Comparison of ENCODE assay signal across 9 mouse cellular contexts in genomic region chr8:69399181-69399955, GRCm38 (mm10). TPM values are rescaled to one million over a fixed set of nuclear protein-coding genes. Genes with fewer than 3 reads are reported as not detected.
DNase-seq lines count a peak whose midpoint lies in the region; ATAC-seq and TF ChIP-seq lines count a peak whose summit lies in the region.
"Had no signal": no experiment of that assay in that cellular context is flagged by ENCODE, and none has a peak within 500 bp of the region (broad histone marks: within the 10 kb centered on the region; RNA-seq: fewer than 3 reads in every experiment).

No protein-coding gene starts in this region.

- H3K9me3 ChIP-seq in hindbrain, postnatal 0 days (ENCODE audit: low read length), result no peaks in the 10 kb centered on the region
- H3K9me3 ChIP-seq in limb, embryonic 14.5 days (ENCODE audit: control insufficient read depth, low read length), result no peaks in the 10 kb centered on the region
- 0 out of 2 replicates have a peak, but pooled peaks cover 3% of the 10 kb centered on the region for H3K9me3 ChIP-seq in midbrain, embryonic 12.5 days

- H3K27me3 ChIP-seq in hindbrain, postnatal 0 days (ENCODE audit: insufficient read depth, low read length), result no peaks in the 10 kb centered on the region
- no peaks in the 10 kb centered on the region for H3K27me3 ChIP-seq in limb, embryonic 14.5 days (ENCODE audit: control insufficient read depth, insufficient read depth, low read length)
- H3K27me3 ChIP-seq in midbrain, embryonic 12.5 days, result no peaks in the 10 kb centered on the region

- no peak for TF ChIP-seq POLR2A in limb, embryonic 14.5 days (IDR thresholded peaks at IDR 0.05; ENCODE audit: borderline replicate concordance, extremely low read depth, insufficient read depth, insufficient read length)

- 0 out of 2 replicates have a peak, but pooled peaks cover under 1% of the 10 kb centered on the region for H3K4me1 ChIP-seq in hindbrain, postnatal 0 days (ENCODE audit: insufficient read depth, low read length)
- H3K4me1 ChIP-seq in limb, embryonic 14.5 days (ENCODE audit: control insufficient read depth, insufficient read depth, low read length), result 0 out of 2 replicates have a peak, but pooled peaks cover 6% of the 10 kb centered on the region
- H3K4me1 ChIP-seq in midbrain, embryonic 12.5 days, result peaks cover 4% of the 10 kb centered on the region; the same call in 1 of the 2 replicates

- H3K27ac ChIP-seq in hindbrain, postnatal 0 days, result peak overlapping the region; percentile 48; the same call in 1 of the 2 replicates
- H3K27ac ChIP-seq in limb, embryonic 14.5 days (replicated peaks; ENCODE audit: low read depth, low read length), result peak overlapping the region; percentile 38; the same call in 1 of the 2 replicates
- no peak overlapping the region for H3K27ac ChIP-seq in midbrain, embryonic 12.5 days (replicated peaks)

- peak overlapping the region; percentile 52 for H3K4me3 ChIP-seq in hindbrain, postnatal 0 days (ENCODE audit: low read length)
- peak overlapping the region; percentile 51 for H3K4me3 ChIP-seq in limb, embryonic 14.5 days (replicated peaks; ENCODE audit: low read length)
- H3K4me3 ChIP-seq in midbrain, embryonic 12.5 days, result peak overlapping the region; percentile 50

- WGBS in hindbrain, postnatal 0 days, result 11% methylated on average over 43 of the region's 43 CpGs
- whole genome bisulfite sequencing in limb, embryonic 14.5 days, result 10% methylated on average over 16 of the region's 43 CpGs
- 10% methylated on average over 43 of the region's 43 CpGs for WGBS in midbrain, embryonic 12.5 days

- H3K4me2 ChIP-seq in hindbrain, postnatal 0 days (ENCODE audit: low read depth, low read length), result peak overlapping the region; percentile 72
- peak overlapping the region; percentile 74 for H3K4me2 ChIP-seq in limb, embryonic 14.5 days (replicated peaks; ENCODE audit: low read depth, low read length, severe bottlenecking)
- H3K4me2 ChIP-seq in midbrain, embryonic 12.5 days (replicated peaks), result peak overlapping the region; percentile 67

- TF ChIP-seq CTCF in hindbrain, postnatal 0 days (IDR thresholded peaks at IDR 0.05; ENCODE audit: low read depth), result peak; percentile 23; the same call in 1 of the 2 replicates

- H3K9ac ChIP-seq in hindbrain, postnatal 0 days (replicated peaks; ENCODE audit: low read length), result peak overlapping the region; percentile 69
- peak overlapping the region; percentile 77 for H3K9ac ChIP-seq in limb, embryonic 14.5 days (ENCODE audit: low read depth, low read length, severe bottlenecking)
- H3K9ac ChIP-seq in midbrain, embryonic 12.5 days (replicated peaks), result peak overlapping the region; percentile 65

- DNase-seq in CD4-positive, CD25-positive, alpha-beta regulatory T cell, adult 2 months (ENCODE audit: low read depth, low spot score), result peak; percentile 41
- peak; percentile 30 to 45 for DNase-seq in cerebellum, postnatal 14 days
- peak; percentile 49 for DNase-seq in gastrocnemius, postnatal 25 days
- DNase-seq in hindbrain, postnatal 0 days (ENCODE audit: low spot score), result peak; percentile 53
- DNase-seq in limb, embryonic 14.5 days (ENCODE audit: low spot score), result peak; percentile 26
- peak; percentile 38 to 46 for DNase-seq in spleen, postnatal 36 days (ENCODE audit: low spot score in 2 of 2)

- ATAC-seq in CD4-positive, CD25-positive, alpha-beta regulatory T cell, adult 4 months, result no peak
- ATAC-seq in hindbrain, postnatal 0 days, result peak; percentile 54
- peak; percentile 28; the same call in 1 of the 2 replicates for ATAC-seq in limb, embryonic 14.5 days (ENCODE audit: low FRiP score, low read depth)
- ATAC-seq in midbrain, embryonic 12.5 days (ENCODE audit: low FRiP score, low read depth), result peak; percentile 42

- no peaks in the 10 kb centered on the region for H3K36me3 ChIP-seq in hindbrain, postnatal 0 days (ENCODE audit: insufficient read depth, low read length)
- no peaks in the 10 kb centered on the region for H3K36me3 ChIP-seq in limb, embryonic 14.5 days (ENCODE audit: control insufficient read depth, insufficient read depth, low read length)
- H3K36me3 ChIP-seq in midbrain, embryonic 12.5 days, result no peaks in the 10 kb centered on the region

RNA-seq across cellular contexts. Expression of gene Gm9495, which starts 54.0 kb away (rescaled TPM):
- not detected for polyA plus RNA-seq in CD4-positive, CD25-positive, alpha-beta regulatory T cell, adult 4 months (2017; shearing (Covaris generic))
- not detected for total RNA-seq in gastrocnemius, postnatal 25 days (2021)
- not detected in 2 replicates for total RNA-seq in hindbrain, postnatal 0 days (2014; rRNA removed)
- polyA plus RNA-seq in hindbrain, postnatal 0 days (2015; fragmentation: Nextera tagmentation; extraction: Ambion mirVana), result 0.08 TPM in 1 of 2 replicates, not detected in the other
- 0.03 TPM in 1 of 2 replicates, not detected in the other for polyA plus RNA-seq in limb, embryonic 14.5 days (2012; rRNA removed)
- polyA plus RNA-seq in limb, embryonic 14.5 days (2014; fragmentation: Nextera tagmentation; extraction: Ambion mirVana), result not detected in 2 replicates
- polyA plus RNA-seq in midbrain, embryonic 12.5 days (2016; fragmentation: Nextera tagmentation; extraction: Ambion mirVana), result not detected in 2 replicates
- polyA plus RNA-seq: gonadal fat pad, adult 2 months had no signal
